Mouse (Mus musculus): ENCODE measurements around the gene Espn. TPM values are rescaled to one million over a fixed set of nuclear protein-coding genes. Genes with fewer than 3 reads are reported as not detected.

The Espn gene
- total RNA-seq, 2 experiments from 2014 or later, result 1.4 to 1.5 TPM

DNA sequence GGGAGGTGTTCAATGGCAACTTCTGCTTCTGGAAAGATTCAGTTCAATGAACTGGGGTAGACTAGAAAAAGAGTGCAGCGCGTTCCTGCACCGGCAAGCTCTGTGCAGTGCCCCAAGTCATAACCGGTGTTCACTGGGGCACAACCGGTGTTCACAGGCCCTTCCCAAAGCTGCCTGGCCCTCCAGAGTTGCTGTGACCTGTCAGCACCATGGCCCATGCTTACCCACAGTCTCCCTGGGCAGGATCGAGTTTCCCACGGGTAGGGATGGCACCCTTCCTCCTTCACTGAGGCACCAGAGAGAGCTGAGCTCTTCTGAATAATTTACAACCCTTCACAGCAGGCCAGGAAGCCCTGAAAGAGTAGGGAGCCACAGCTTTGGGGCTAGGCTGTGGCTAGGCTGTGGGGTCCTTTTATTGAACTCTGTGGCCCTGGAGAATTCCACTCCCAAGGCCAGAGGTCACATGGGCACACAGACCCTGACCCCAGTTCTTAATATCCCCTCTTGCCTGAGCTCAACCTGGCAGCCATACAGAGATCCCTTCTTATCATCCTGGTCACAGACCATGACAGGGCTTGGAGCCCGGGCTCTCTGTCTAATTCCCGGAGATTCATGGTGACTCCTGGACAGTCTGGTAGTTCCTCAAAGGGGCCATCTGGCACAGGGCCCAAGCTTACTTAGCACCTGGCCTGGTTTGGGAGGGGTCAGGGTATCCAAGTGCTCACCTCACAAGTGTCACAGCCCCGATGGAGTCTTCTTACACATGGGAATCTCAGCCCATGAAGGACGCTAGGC is 5.9 kb downstream of the Espn start:
- DNase-seq, result no peak

DNA sequence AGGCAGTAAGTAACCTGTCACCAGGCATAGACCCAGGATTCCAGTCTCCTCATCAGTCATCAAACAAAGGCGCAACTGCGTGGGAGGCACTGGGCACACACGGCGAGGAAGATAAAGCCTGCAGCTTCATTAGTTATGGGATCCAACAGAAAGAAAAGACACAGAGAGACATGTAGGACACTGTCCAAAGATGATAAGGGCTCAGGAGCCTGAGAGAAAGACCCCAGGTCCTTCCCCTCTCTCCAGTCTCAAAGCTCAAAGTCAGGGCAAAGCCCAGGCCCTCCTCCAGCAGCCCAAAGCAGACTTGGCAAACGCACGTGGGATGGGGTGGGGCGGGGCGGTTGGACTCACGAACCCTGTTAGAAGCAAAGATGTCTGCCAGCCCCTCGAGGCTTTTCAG is 6.7 kb downstream of the Espn start:
- DNase-seq, result no peak

DNA sequence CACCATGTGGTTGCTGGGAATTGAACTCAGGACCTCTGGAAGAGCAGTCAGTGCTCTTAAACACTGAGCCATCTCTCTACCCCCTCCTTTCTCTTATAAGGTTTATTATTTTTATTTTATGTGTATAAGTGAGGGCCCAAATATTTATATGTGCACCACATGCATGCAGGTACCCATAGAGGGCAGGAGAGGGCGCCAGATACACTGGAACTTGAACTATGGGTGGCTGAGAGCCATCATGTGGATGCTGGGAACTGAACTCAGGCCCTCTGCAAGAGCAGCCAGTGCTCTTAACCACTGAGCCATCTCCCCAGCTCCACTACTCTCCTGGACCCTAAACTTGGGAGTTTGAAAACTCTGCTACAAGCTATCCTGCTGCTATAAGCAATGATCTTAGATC is 8.5 kb downstream of the Espn start:
- no peak for DNase-seq

DNA sequence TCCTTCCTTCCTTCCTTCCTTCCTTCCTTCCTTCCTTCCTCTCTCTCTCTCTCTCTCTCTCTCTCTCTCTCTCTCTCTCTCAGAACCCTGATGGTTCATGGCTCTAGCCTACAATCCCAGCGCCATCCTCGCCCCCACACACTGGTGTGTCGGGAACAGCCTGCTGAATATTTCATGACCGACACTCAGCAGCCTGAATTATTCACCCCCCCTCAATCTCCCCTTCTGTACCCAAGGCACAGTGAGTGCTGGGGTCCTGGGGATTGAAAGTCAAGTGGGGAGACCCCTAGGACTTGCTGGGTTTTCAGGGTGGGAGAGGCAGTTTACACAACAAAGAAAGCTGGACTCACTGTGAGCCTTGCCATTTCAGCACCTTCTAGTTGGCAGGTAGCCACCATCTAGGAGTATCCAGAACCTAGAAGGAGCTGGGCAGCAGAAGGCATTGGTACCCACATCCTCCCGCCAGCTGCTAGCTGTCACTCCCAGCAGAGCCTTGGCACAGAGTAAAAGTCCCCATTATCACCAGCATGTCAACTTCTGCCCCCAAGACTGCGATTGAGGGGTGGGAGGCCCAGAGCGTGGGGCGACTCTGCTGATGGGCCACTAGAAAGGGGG is 10.5 kb downstream of the Espn start:
- no peak for DNase-seq

DNA sequence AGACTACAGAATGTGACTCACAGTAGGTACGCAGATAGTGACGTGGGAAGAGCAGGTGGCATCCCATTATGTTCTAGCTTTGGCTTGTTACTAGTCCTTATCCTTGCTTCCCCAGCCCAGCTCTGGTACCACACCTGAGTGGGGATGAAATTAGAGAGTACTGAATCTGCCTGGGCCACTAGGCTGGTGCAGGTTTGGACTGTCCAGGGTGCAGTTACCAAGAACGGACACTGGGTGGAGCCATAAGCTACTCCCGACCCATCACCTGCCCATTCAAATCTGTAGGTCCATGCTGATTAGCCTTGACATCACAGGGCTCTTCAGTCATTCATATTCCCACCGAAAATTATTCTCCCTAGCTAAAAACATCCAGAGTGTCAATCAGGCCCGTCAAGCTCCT is 11.7 kb downstream of the Espn start:
- no peak for DNase-seq

DNA sequence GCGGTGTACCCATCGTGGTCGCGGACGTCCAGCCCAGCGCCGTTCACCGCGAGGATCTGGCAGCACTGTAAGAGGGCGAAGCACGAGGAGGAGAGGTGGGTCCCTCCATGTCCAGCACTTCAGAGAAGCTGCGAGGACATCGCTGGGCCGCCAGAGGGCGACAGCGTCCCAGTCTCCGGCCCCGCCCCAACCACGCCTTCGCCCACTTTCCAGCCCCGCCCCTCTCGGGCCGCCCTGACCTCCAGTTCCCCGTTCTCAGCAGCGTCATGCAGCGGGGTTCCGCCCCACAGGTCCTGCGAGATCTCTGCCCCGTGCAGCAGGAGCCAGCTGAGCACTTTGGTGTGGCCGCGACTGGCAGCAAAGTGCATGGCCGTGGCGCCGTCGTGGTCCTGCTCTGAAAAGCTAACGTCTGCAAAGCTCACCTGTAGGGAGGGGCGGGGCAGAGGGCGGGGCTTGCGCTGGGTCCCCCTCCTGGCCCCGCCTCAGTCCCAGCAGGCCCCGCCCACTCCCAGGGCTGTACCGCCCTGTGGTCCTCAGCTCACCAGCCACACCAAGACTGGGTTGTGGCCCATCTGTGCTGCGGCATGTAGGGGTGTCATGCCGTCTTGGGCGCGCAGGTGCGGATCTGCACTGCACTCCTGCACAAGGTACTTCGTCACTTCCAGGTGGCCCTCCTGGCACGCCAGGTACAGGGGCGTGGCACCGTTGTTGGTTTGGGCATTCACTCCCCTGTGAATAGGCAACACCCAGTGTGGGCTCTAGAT is 13.5 kb downstream of the Espn start:
- peak; percentile 74 to 76 for DNase-seq

DNA sequence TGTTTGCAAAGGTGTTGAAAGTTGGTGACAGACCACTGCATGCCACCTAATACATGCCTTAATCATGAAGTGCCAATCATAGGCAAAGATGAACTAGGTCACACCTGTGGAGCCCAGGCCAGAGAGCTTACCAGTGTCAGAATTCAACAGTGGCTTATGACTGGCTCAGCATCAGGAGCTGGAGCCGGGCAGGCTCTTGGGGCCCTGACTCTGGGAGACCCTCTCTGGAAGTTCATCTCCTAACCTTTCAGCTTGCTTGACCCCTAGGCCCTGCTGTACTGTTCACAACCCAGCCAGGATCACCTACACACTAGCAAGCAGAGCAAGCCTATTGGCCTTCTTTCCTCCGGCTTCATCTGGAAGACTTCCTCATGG is 15.3 kb downstream of the Espn start:
- no peak for DNase-seq

DNA sequence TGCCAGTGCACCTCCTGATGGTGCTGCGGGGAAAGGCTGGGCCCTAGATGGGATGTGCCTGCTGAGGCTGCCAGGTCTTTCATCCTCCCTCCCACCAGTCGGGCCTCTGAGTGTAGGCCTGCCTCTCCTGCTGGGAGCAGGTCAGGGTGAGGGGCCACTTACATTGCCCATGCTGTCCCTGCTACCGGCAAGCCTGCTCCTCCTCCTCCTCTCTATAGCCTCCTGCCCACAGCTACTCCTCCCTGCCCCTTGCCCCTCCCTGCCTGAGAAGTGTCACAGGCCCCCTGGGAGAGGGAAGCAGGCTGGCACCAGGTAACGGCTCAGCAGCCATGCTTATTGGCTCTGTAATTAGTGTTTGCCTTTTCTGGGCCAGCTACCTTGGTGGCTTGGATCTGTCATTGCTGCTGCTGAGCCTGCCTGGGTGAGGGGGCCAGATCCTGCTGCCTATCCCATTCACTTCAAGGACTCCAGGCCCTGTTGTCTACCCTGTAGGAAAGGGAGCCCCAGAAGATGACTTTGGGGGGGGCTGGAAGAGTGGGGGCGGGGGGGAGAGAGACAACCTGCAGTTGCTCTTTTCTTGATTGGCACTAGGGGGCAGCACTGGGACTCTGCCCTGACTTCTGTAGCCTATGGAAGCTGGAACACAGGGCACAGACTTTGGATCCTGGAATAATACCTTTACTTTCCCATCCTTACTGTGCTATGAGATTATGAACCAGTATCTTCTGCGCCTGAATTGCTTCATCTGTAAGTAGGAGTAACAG is 15.9 kb downstream of the Espn start:
- no peak for DNase-seq

DNA sequence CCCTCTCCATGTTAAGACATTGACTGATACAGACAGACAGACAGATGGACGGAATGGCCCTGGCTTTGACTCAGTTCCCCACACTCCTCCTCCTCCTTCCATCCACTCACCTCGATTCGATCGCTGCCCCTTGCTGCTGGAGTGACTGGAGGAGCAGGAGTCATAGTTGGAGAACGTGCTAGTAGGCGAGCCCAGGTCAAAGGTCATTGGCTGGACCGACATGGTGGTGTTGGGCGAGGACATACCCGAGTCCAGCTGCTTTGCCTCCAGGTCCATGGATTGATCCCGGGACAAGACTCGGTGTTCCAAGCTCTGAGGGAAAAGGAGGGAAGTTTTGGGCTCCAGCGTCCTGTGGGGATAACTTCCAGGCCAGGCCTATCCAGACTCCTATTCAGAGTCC is 16.8 kb downstream of the Espn start:
- no peak for DNase-seq

DNA sequence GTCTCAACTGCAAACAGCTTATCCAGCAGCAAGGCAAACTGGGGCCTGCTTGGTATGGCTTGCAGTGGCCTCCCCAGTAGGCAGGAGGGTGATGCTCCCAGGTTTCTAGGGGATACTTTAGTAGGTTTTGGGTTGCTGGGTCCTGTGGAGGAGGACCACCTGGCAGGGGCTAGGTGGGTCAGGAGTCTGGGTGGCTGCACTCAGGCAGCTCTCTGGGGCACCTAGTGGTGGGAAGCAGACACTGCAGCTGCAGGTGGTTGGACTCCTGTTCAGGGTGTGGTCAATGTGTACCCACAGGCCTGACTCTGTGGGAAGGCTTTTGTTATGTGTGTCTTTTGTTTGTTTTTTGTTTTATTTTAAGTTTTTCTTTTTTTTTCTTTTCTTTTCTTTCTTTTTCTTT is 17.7 kb downstream of the Espn start:
- no peak for DNase-seq

DNA sequence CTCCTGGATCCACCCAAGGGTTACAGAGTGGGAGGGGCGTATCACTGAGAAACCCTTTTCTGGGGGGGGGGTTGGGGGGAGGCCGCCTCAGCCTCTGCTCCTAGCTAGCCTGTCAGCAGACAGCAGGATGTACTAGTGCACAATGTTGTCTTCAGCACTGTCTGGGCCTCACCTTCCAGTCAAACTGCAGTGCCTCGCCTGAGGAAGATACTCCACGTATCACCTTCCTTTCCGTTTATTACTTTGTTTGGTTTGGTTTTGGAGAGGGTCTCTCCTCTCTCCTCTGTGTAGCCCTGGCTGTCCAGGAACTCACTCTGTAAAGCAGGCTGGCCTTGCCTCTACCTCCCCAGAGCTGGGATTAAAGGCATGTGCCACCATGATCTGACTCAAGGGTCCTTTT is 19.0 kb downstream of the Espn start:
- no peak for DNase-seq

DNA sequence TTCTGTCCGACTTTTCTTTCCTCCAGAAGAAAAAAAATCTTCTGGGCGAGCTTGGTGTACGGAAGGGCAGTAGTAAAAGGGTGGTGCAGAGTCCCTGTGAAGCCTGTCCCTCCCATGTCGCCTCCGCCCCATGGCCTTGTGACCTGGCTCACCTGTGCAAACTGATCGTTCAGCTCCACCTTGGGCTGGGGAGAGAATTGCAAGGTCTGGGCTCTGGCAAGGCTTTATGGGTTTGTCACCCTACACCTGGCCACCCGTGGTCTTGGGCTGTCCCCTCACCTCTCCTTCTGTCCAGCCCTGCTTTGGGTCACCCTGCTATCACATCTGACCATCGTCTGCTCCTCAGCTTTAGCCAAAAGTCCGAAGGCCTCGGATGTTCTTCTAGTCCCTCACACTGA is 19.4 kb downstream of the Espn start:
- DNase-seq, result no peak

DNA sequence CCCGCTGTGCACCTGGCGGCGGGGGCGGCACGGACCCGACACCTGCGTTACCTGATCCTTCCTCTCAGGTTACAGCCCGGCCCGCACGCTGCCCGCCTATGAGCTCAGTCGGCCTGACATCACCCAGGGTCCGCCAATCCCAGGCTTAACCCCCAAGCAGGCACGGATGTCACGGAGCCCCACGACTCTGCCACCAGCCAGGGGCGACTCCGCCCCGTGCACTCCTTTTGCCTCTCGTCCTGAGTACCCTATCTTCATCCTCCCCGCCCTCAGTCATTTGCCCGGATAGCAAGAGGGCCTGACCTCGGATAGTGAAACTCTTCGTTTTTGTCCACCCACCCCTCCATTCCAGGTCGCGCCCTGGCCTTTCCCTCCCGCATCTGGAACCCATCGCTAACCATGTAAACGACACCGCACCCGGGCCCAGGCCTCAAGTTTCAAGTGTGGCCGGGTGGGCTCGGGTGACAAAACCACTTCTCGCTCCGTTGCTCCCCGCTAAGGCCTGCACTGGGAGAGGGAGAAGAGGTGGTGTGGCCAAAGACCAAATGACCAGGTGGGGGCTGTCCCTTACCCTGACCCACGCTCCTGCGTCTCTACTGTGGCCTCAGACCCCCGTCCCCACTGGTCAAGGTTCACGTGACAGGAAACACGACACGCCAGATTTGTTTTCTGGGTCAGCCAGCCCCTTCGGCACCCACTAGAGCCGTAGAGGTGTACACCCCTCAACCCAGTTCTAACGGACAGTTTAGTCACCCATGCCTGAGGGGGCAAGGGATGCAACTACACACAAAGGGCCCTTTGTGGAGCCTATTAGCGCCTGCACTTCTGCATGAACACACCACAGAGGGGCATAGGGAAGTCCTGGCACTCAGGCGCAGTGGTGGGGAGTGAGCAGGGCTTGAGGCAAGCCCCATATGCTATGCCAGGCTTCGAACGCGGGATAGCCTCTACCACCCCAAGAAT is 20.1 kb downstream of the Espn start:
- DNase-seq, result no peak

DNA sequence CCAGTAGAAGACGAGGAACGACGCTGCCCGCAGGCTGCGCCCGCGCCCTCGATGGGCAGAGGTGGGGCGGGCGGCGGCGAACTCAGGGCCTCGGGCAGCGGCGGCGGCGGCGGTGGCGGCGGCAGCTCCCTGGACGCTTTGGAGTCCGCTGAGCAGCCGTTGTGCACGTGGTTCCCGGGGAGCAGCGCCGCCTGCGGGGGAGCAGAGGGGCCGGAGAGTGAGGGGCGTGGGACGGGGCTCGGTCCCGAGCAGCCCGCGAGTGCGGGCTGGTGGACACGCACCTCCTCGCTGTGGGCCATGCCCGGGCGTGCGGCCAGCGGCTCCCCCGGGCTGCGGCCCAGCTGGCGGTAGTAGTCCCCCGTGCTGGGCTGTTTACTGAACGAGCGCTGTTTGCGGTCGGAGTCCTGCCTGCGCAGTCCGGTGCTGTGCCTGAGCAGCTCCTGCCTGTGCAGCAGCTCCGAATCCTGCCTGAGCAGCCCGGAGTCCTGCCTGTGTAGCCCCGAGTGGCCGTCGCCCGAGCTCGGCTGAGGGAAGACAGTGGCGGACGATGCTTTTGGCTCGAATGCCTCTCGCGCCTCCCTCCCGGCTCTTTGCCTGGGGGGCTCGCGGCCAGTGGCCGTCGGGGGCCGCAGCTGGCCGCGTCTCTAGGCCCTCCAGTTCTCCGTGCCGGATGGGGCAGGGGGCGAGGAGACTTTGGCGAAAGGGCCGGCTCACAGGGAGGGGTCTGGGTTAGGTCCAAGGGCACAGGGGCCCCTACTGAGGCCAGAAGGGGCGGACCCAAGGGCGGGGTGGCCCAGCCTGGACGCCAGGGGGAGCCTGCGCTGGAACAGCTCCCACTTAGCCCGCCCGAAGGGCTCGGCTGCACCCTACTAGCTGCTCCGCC is 21.2 kb downstream of the Espn start:
- DNase-seq, result peak; percentile 53 to 63

DNA sequence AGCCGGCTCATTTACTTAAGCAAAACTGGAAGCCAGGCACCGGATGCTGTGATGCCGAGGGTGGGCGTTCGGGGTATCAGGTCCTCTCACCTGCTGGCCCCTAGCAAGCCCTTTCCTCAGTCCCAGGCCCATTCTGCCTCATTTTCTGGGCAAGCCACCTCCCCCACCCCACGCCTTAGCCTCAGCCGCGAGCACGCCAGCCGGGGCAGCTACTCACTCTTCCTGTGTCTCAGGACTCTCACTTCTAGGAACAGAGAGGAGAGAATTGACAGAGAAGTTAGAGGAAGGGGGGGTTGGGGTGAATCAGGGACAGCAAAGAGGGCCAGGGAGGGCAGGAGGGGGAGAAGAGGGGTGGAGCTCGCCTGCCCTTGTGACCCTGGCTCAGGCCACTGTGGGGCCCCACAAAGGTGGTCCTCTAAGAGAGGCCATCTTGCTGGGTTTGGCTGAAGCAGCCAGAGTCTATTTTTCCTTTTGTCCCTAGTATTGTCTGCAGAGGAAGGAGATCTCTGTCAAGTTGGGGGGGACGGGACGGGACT is 22.7 kb downstream of the Espn start:
- DNase-seq, result no peak

DNA sequence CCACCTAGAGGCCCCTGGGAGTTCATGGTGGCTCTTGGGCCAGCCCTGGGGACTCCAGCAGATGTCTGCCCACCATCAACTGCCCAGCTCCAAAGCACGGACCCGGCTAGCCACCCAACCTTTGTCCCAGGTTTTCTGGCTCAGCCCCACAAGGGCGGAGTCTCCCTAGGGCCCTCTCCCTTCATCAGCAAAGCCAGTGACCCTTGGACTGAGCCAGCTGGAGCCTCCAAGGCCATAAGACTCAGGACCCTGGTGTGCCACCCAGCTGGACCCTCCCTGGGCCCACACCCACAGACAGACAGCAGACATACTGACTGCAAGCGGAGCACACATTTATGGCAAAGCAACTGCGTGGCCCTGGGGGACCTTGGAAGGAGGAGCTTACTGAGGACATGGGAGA is 23.4 kb downstream of the Espn start:
- DNase-seq, result no peak

DNA sequence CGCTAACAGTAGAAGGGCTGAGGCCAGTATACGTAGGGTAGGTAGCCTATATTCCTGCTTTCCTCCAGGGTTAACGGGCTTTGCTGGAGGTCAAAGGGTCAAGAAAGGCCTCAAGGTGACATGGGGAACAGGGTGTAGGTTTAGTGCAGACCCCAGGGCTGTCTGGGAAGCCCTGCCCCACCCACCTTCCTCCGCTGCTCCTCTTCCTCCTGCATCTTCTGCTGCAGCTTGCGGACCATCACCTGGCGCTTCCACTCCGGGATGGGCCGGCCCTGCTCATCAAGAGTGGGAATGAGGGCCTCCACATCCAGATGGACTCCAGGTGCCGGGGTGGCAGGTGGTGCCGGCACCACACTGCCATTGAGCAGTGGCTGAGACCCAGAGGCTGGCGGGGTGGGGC is 24.3 kb downstream of the Espn start:
- no peak for DNase-seq

DNA sequence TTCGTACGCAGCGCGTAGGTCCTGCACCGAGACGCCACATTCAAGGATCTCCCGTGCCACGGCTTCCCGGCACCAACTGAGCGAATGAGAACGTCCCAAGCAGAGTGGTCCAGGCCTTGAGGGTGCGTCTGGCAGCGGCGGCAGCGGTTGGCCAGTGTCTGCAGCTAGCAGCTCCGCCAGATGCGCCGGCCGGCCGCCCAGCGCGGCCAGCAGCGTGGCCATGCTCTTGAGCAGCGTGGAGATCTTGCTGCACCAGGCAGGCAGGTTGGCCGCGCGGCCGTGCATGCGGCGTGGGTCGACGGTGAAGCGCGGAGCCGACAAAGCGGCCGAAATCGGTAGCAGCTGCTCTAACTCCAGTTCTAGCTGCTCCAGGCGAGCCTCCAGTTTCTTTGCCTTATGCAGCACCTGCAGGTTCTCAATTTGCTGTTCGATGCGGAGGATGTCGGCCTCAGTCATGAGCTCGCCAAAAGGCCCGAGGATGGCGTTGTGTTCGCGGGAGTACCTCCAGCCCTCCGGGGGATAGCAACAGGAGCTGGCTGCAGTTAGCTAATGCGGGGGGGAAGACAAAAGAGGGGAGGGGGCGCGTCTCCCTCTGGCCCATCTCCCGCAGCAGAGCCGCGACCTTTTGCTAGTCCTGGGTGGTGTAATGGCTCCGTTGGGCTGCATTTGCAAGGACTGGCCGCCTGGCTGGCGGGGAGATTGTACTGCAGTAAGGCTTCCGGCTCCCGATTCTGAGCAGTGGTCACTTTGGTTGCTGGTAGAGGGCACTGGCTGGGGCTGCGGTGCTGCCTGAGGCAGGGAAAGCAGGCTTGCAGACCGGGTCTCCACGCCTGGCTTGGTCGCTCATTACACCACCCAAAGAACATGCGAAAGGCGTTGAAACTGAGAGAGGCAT is 25.9 kb downstream of the Espn start:
- DNase-seq, result no peak
